Mouse (Mus musculus) brain, embryonic 14.5 days (tissue): ENCODE results near the gene Aldh3b3.
A peak's percentile ranks its signal among the peaks of the same experiment; 100 is the strongest.

ENCODE experiments used
- CTCF ChIP-seq: fragments of 200-500 bp; IDR thresholded peaks from 2 replicates; pipeline ENCODE4 v1.5.1; 2012; ENCODE audit warnings: inconsistent platforms, mild to moderate bottlenecking, moderate library complexity, borderline replicate concordance; ENCODE audit not compliant: insufficient read depth, insufficient read length; ENCODE audit errors: extremely low read depth
- POLR2A ChIP-seq: fragments of 200-500 bp; IDR thresholded peaks from 2 replicates; pipeline ENCODE4 v1.6.1; 2012; ENCODE audit warnings: mild to moderate bottlenecking, inconsistent platforms, borderline replicate concordance; ENCODE audit not compliant: poor library complexity, insufficient read depth, insufficient read length, severe bottlenecking; ENCODE audit errors: extremely low read depth

- no peak for TF ChIP-seq POLR2A
- peak; percentile 28; the same call in 1 of the 2 replicates for TF ChIP-seq CTCF
Measured at GRCm38 (mm10) chr19:3966330-3967075, 8.1 kb downstream of the Aldh3b3 start.
